Mouse (Mus musculus) CH12.LX (cell line): ENCODE measurements around the gene Trub1. TPM values are rescaled to one million over a fixed set of nuclear protein-coding genes. Genes with fewer than 3 reads are reported as not detected.

ENCODE experiments used
- DNase-seq: peaks from one replicate; pipeline ENCODE4 v3.0.0-alpha.2; 2013; ENCODE audit errors: extremely low read depth
- H3K27ac ChIP-seq: 2 replicates; pipeline ENCODE4 v1.5.1; 2012; ENCODE audit warnings: low read depth, mild to moderate bottlenecking, control low read depth, moderate library complexity; ENCODE audit not compliant: insufficient read depth
- H3K27me3 ChIP-seq: replicated peaks from 2 replicates; pipeline ENCODE3; 2012; ENCODE audit warnings: inconsistent platforms
- H3K36me3 ChIP-seq, 2 experiments: replicated peaks in 1 of 2; 2 replicates each; pipeline versions ENCODE3 to v1.6.1; 2012; ENCODE audit warnings: inconsistent platforms in 1 of 2, low read length in 1 of 2, mild to moderate bottlenecking in 1 of 2, mixed read lengths in 1 of 2, moderate library complexity in 1 of 2; ENCODE audit not compliant: control insufficient read depth in 1 of 2, insufficient read depth in 1 of 2
- H3K4me1 ChIP-seq, 2 experiments: 2 replicates each; pipeline ENCODE4 v1.6.1; 2012; ENCODE audit warnings: inconsistent platforms in 1 of 2, moderate library complexity in 1 of 2; ENCODE audit not compliant: insufficient read depth in 2 of 2, control insufficient read depth in 1 of 2
- H3K4me2 ChIP-seq: 2 replicates; pipeline ENCODE4 v1.6.1; 2012; ENCODE audit warnings: low read depth, mild to moderate bottlenecking, control low read depth; ENCODE audit not compliant: poor library complexity, insufficient read depth, severe bottlenecking
- H3K4me3 ChIP-seq, 3 experiments: fragments of 150-350 bp in 1 of 3; sonication (generic) in 1 of 3; replicated peaks in 1 of 3; 2 replicates each; pipeline versions ENCODE3 to v1.5.1; 2011 to 2012; ENCODE audit warnings: low read depth in 2 of 3, low read length in 2 of 3, mild to moderate bottlenecking in 2 of 3, moderate library complexity in 2 of 3, control low read depth in 1 of 3, improper control_type of control experiment in 1 of 3, inconsistent platforms in 1 of 3, mixed read lengths in 1 of 3; ENCODE audit not compliant: poor library complexity in 1 of 3
- H3K79me2 ChIP-seq: replicated peaks from 2 replicates; pipeline ENCODE4 v1.6.1; 2012; ENCODE audit warnings: mild to moderate bottlenecking, moderate library complexity; ENCODE audit not compliant: control insufficient read depth, poor library complexity, insufficient read depth, severe bottlenecking; ENCODE audit errors: extremely low read depth
- H3K9ac ChIP-seq: 2 replicates; pipeline ENCODE4 v1.6.1; 2012; ENCODE audit warnings: low read depth, mild to moderate bottlenecking, control low read depth, moderate library complexity; ENCODE audit not compliant: insufficient read depth
- H3K9me3 ChIP-seq: replicated peaks from 2 replicates; pipeline ENCODE3; 2012; ENCODE audit warnings: low read length, inconsistent platforms, mixed read lengths
- CHD2 ChIP-seq: IDR thresholded peaks from 2 replicates; pipeline ENCODE4 v1.6.1; 2011; ENCODE audit warnings: low read length, improper control_type of control experiment
- CTCF ChIP-seq, 2 experiments: IDR thresholded peaks in 1 of 2; conservative IDR thresholded peaks in 1 of 2; 2 replicates each; pipeline ENCODE4 v1.5.1; 2011 to 2012; ENCODE audit warnings: low read depth in 2 of 2, low read length in 2 of 2, improper control_type of control experiment in 1 of 2, inconsistent platforms in 1 of 2, mild to moderate bottlenecking in 1 of 2, moderate library complexity in 1 of 2
- HCFC1 ChIP-seq: IDR thresholded peaks from 2 replicates; pipeline ENCODE4 v1.6.1; 2012; ENCODE audit warnings: low read depth, mild to moderate bottlenecking, inconsistent platforms, low read length, improper control_type of control experiment
- IRF4 ChIP-seq: IDR thresholded peaks from 2 replicates; pipeline ENCODE4 v1.6.1; 2014; ENCODE audit warnings: low read depth, mild to moderate bottlenecking, inconsistent platforms, low read length, improper control_type of control experiment
- JUN ChIP-seq: IDR thresholded peaks from 2 replicates; pipeline ENCODE4 v1.6.1; 2011; ENCODE audit warnings: low read depth, mild to moderate bottlenecking, low read length, improper control_type of control experiment, moderate library complexity; ENCODE audit not compliant: insufficient read depth
- JUND ChIP-seq: conservative IDR thresholded peaks from 2 replicates; pipeline ENCODE4 v1.6.1; 2011; ENCODE audit warnings: low read depth, low read length, improper control_type of control experiment
- MAFK ChIP-seq: IDR thresholded peaks from 2 replicates; pipeline ENCODE4 v1.6.1; 2011; ENCODE audit warnings: low read length, improper control_type of control experiment; ENCODE audit not compliant: insufficient replicate concordance
- MAX ChIP-seq: IDR thresholded peaks from 2 replicates; pipeline ENCODE4 v1.6.1; 2011; ENCODE audit warnings: low read length, improper control_type of control experiment
- MEF2A ChIP-seq: IDR thresholded peaks from 2 replicates; pipeline ENCODE4 v1.6.1; 2014; ENCODE audit warnings: low read depth, mild to moderate bottlenecking, inconsistent platforms, low read length, improper control_type of control experiment, borderline replicate concordance
- MYC ChIP-seq: IDR thresholded peaks from 2 replicates; pipeline ENCODE4 v1.6.1; 2011; ENCODE audit warnings: low read depth, mild to moderate bottlenecking, improper control_type of control experiment, low read length
- NELFE ChIP-seq: IDR thresholded peaks from 2 replicates; pipeline ENCODE4 v1.6.1; 2011; ENCODE audit warnings: low read depth, low read length, improper control_type of control experiment
- NRF1 ChIP-seq: IDR thresholded peaks from 2 replicates; pipeline ENCODE4 v1.6.1; 2014; ENCODE audit warnings: low read depth, mild to moderate bottlenecking, inconsistent platforms, low read length, improper control_type of control experiment, moderate library complexity
- PAX5 ChIP-seq: IDR thresholded peaks from 2 replicates; pipeline ENCODE4 v1.6.1; 2012; ENCODE audit warnings: low read length, inconsistent platforms, mixed read lengths
- POLR2AphosphoS2 ChIP-seq: IDR thresholded peaks from 2 replicates; pipeline ENCODE4 v1.6.1; 2011; ENCODE audit warnings: low read depth, low read length, improper control_type of control experiment
- RCOR1 ChIP-seq: conservative IDR thresholded peaks from 2 replicates; pipeline ENCODE4 v1.6.1; 2012; ENCODE audit warnings: low read depth, mild to moderate bottlenecking, inconsistent platforms, low read length, improper control_type of control experiment
- SIN3A ChIP-seq: IDR thresholded peaks from 2 replicates; pipeline ENCODE4 v1.6.1; 2012; ENCODE audit warnings: low read length, improper control_type of control experiment, inconsistent platforms
- TBP ChIP-seq: conservative IDR thresholded peaks from 2 replicates; pipeline ENCODE4 v1.6.1; 2011; ENCODE audit warnings: low read depth, low read length, improper control_type of control experiment
- UBTF ChIP-seq: IDR thresholded peaks from 2 replicates; pipeline ENCODE4 v1.6.1; 2012; ENCODE audit warnings: low read depth, mild to moderate bottlenecking, inconsistent platforms, low read length, improper control_type of control experiment, moderate library complexity
- USF1 ChIP-seq: IDR thresholded peaks from 2 replicates; pipeline ENCODE4 v1.6.1; 2014; ENCODE audit warnings: low read depth, mild to moderate bottlenecking, inconsistent platforms, low read length, improper control_type of control experiment
- ZMIZ1 ChIP-seq: IDR thresholded peaks from 2 replicates; pipeline ENCODE4 v1.6.1; 2012; ENCODE audit warnings: low read depth, mild to moderate bottlenecking, inconsistent platforms, low read length, improper control_type of control experiment
- ZNF384 ChIP-seq: IDR thresholded peaks from 2 replicates; pipeline ENCODE4 v1.6.1; 2012; ENCODE audit warnings: low read depth, low read length, improper control_type of control experiment, inconsistent platforms
- dilution Hi-C: fragments of 300-500 bp; cut with MboI; formaldehyde crosslinking; loops from 2 replicates; pipeline ENCODE4 v1.14.3; 2020; ENCODE audit warnings: low sequenced_read_pairs; ENCODE audit not compliant: extremely low pct_unique_long_range_greater_than_20kb, extremely low pct_ligation_motif_present
- in situ Hi-C: fragments of 300-500 bp; cut with MboI; formaldehyde crosslinking; loops from 3 replicates; pipeline ENCODE4 v1.14.3; 2019; ENCODE audit warnings: low sequenced_read_pairs, low pct_ligation_motif_present, low pct_unique_long_range_greater_than_20kb, mixed read lengths
- polyA plus RNA-seq: library from polyadenylated mRNA; unstranded; fragments of >175 nt; gene quantifications from 2 replicates; pipeline ENCODE4 v1.2.1, GENCODE M21; 2012; ENCODE audit warnings: low read depth; ENCODE audit not compliant: insufficient read length
- total RNA-seq, 2 experiments: library from RNA; depleted of rRNA; stranded (reverse); fragments of 300-350 nt in 1 of 2; fragments of >200 nt in 1 of 2; gene quantifications; 2 replicates each; pipeline ENCODE4 v1.2.3; 2012 to 2014

Gene Trub1
- total and polyA plus RNA-seq, 3 experiments: 36.2 to 40.0 (median 36.4) TPM

GRCm38 (mm10) chr19:57506591-57506990 is 53.9 kb downstream of the Trub1 start:
- no peaks in the 10 kb centered on the region for H3K79me2 ChIP-seq
- no peak for DNase-seq
- dilution Hi-C loops (no loop called here), in situ Hi-C loops (no loop called here)
- H3K36me3 ChIP-seq: no peaks in the 10 kb centered on the region
- no peak overlapping the region for H3K27ac ChIP-seq
- peaks cover 0 to 21% of the 10 kb centered on the region in 2 experiments; a peak in 3 of 4 replicates for H3K4me1 ChIP-seq
- no peak overlapping the region for H3K4me3 ChIP-seq
- no peak overlapping the region for H3K4me2 ChIP-seq
- no peaks in the 10 kb centered on the region for H3K27me3 ChIP-seq
- H3K9me3 ChIP-seq: no peaks in the 10 kb centered on the region
- no peak for TF ChIP-seq MAX
- no peak for TF ChIP-seq PAX5
- no peak for TF ChIP-seq MAFK
- no peak for TF ChIP-seq NRF1
- TF ChIP-seq NELFE: no peak
- no peak for TF ChIP-seq SIN3A
- no peak for TF ChIP-seq JUND
- no peak for TF ChIP-seq JUN
- no peak for TF ChIP-seq HCFC1
- no peak for TF ChIP-seq CHD2
- TF ChIP-seq UBTF: no peak
- TF ChIP-seq IRF4: no peak
- TF ChIP-seq TBP: no peak
- no peak for TF ChIP-seq CTCF (conservative IDR thresholded peaks at IDR 0.05 in 1 of 2, IDR thresholded peaks at IDR 0.05 in 1 of 2; ENCODE audit: low read depth in 2 of 2, low read length in 2 of 2)
- TF ChIP-seq MYC: no peak
- no peak for TF ChIP-seq MEF2A
- no peak for TF ChIP-seq RCOR1
- TF ChIP-seq ZNF384: no peak
- no peak for TF ChIP-seq ZMIZ1
- TF ChIP-seq USF1: no peak
- no peak overlapping the region for H3K9ac ChIP-seq

- no peak overlapping the region for H3K27ac ChIP-seq
- no peak overlapping the region for H3K4me3 ChIP-seq
- H3K27me3 ChIP-seq: no peaks in the 10 kb centered on the region
- no peaks in the 10 kb centered on the region for H3K79me2 ChIP-seq
- H3K9ac ChIP-seq: no peak overlapping the region
- dilution Hi-C loops: no loop called here
- no peak for DNase-seq
- H3K36me3 ChIP-seq: no peaks in the 10 kb centered on the region
- TF ChIP-seq ZMIZ1 (no peak), PAX5 (no peak), POLR2AphosphoS2 (no peak)
- TF ChIP-seq, all 38 proteins: peak for 0
- Histone ChIP-seq H3K4me1 (peaks cover 0 to 21% of the 10 kb centered on the region in 2 experiments; a peak in 3 of 4 replicates), H3K9me3 (no peaks in the 10 kb centered on the region), H3K4me2 (no peak overlapping the region)
- in situ Hi-C loops: no loop called here
These were observed 55.6 kb downstream of the Trub1 start for GRCm38 (mm10) chr19:57508261-57508788.
